Mouse (Mus musculus): ENCODE measurements around the gene Capn7.

DNA sequence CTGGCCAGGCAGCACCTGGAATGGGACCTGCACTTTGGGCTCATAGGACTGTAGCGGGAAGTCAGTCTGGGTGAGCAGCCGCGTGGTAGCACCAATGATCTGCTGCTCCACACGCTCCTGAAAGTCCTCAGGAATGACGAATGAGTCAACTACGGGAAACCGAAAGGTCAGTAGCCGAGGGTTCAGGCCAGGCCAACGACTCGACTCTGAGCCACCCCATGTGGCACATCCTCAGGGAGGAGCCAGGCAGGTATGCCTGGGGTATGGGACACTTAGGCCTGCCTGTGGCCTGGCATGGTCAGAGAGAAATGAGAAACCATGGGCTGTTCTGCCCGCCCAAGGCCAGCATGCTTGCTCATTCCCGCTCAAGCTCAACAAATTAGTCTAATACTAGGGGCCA is 19.8 kb upstream of the Capn7 start:
- TF ChIP-seq CTCF (IDR thresholded peaks at IDR 0.05; ENCODE audit: insufficient read depth, low read depth, low read length) (no peak), POLR2A (IDR thresholded peaks at IDR 0.05; ENCODE audit: insufficient read depth, low read depth, low read length) (no peak)

Data from olfactory bulb, adult 2 months (tissue).